Comparison of ENCODE assay signal across 8 mouse cellular contexts in the genomic region with DNA sequence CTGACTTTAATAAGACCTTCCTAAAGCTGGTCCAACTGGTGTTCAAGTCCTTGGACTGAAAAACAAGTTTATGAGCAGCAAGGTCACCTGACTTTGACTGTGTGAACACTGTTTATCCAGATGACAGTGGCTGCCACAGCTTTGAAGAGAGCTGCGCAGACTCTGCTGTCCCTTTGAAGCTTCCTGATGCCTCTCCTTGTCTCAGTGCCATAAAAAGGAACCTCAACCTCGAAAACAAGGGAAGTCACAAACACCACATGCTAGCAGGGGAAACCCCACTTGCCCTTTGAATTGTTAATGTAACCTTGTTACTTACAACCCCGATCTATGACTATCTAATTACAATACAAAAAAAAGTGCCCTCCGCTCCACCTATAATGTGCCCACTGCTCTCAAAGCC. TPM values are rescaled to one million over a fixed set of nuclear protein-coding genes. Genes with fewer than 3 reads are reported as not detected.
DNase-seq lines count a peak whose midpoint lies in the region; ATAC-seq and TF ChIP-seq lines count a peak whose summit lies in the region.
"Had no signal": no experiment of that assay in that cellular context is flagged by ENCODE, and none has a peak within 500 bp of the region (broad histone marks: within the 10 kb centered on the region; RNA-seq: fewer than 3 reads in every experiment).

No protein-coding gene starts in this region.

- no peak for ATAC-seq in lung, postnatal 0 days
- ATAC-seq in forebrain, embryonic 12.5 days (ENCODE audit: low FRiP score) = no peak
- no peak for ATAC-seq in stomach, embryonic 15.5 days (ENCODE audit: insufficient read depth, low FRiP score, low read depth)

- no peak for DNase-seq in lung, postnatal 0 days (ENCODE audit: low spot score)
- no peak for DNase-seq in lung, postnatal 4 days
- peak; percentile 44 for DNase-seq in liver
- DNase-seq in urinary bladder, postnatal 36 days (ENCODE audit: low spot score in 2 of 2) = no peak
- DNase-seq in cerebellum, postnatal 14 days = no peak

- WGBS in lung, postnatal 0 days = 69% methylated on average over 4 of the region's 4 CpGs
- 93% methylated on average over 4 of the region's 4 CpGs for WGBS in forebrain, embryonic 12.5 days
- WGBS in stomach, embryonic 15.5 days = 79% methylated on average over 4 of the region's 4 CpGs

- peak overlapping the region; percentile 80; the same call in 1 of the 2 replicates for H3K4me2 ChIP-seq in lung, postnatal 0 days (replicated peaks; ENCODE audit: low read depth, low read length)
- peak overlapping the region; percentile 87 for H3K4me2 ChIP-seq in forebrain, embryonic 12.5 days
- H3K4me2 ChIP-seq in stomach, embryonic 15.5 days = peak overlapping the region; percentile 64

- H3K4me1 ChIP-seq in lung, postnatal 0 days (ENCODE audit: insufficient read depth, low read depth, low read length) = peaks cover 13% of the 10 kb centered on the region
- H3K4me1 ChIP-seq in forebrain, embryonic 12.5 days = peaks cover 18% of the 10 kb centered on the region
- H3K4me1 ChIP-seq in stomach, embryonic 15.5 days = 0 out of 2 replicates have a peak, but pooled peaks cover 6% of the 10 kb centered on the region

- peaks cover 10% of the 10 kb centered on the region for H3K36me3 ChIP-seq in lung, postnatal 0 days (ENCODE audit: insufficient read depth, low read length)
- peaks cover 46% of the 10 kb centered on the region for H3K36me3 ChIP-seq in forebrain, embryonic 12.5 days (replicated peaks)
- peaks cover 29% of the 10 kb centered on the region for H3K36me3 ChIP-seq in stomach, embryonic 15.5 days

- no peak overlapping the region for H3K9ac ChIP-seq in lung, postnatal 0 days (replicated peaks; ENCODE audit: low read depth)
- 0 out of 2 replicates have a peak overlapping the region, but pooled peaks have one; percentile 92 for H3K9ac ChIP-seq in forebrain, embryonic 12.5 days
- H3K9ac ChIP-seq in stomach, embryonic 15.5 days = no peak overlapping the region

- no peaks in the 10 kb centered on the region for H3K9me3 ChIP-seq in lung, postnatal 0 days (ENCODE audit: low read length)
- H3K9me3 ChIP-seq in forebrain, embryonic 12.5 days = no peaks in the 10 kb centered on the region
- H3K9me3 ChIP-seq in stomach, embryonic 15.5 days = no peaks in the 10 kb centered on the region

- peak overlapping the region; percentile 96; the same call in 1 of the 2 replicates for H3K4me3 ChIP-seq in lung, postnatal 0 days (ENCODE audit: low read depth, low read length)
- peak overlapping the region; percentile 95 for H3K4me3 ChIP-seq in forebrain, embryonic 12.5 days (replicated peaks)
- H3K4me3 ChIP-seq in stomach, embryonic 15.5 days (replicated peaks) = peak overlapping the region; percentile 83

- no peak for TF ChIP-seq EP300 in lung, postnatal 0 days (IDR thresholded peaks at IDR 0.05)

- no peak for TF ChIP-seq CTCF in lung, postnatal 0 days (IDR thresholded peaks at IDR 0.05)

- no peaks in the 10 kb centered on the region for H3K27me3 ChIP-seq in lung, postnatal 0 days (replicated peaks; ENCODE audit: insufficient read depth, low read length)
- H3K27me3 ChIP-seq in forebrain, embryonic 12.5 days = no peaks in the 10 kb centered on the region
- H3K27me3 ChIP-seq in stomach, embryonic 15.5 days (replicated peaks) = no peaks in the 10 kb centered on the region

- H3K27ac ChIP-seq in lung, postnatal 0 days (ENCODE audit: low read length) = no peak overlapping the region
- H3K27ac ChIP-seq in forebrain, embryonic 12.5 days = no peak overlapping the region
- no peak overlapping the region; the same call in 1 of the 2 replicates for H3K27ac ChIP-seq in stomach, embryonic 15.5 days
- H3K27ac ChIP-seq: left cerebral cortex, adult 2 months had no signal

RNA-seq across cellular contexts. Expression of a gene that starts 1.6 kb away (rescaled TPM):
- polyA plus RNA-seq in lung, postnatal 0 days (2015; fragmentation: Nextera tagmentation; extraction: Ambion mirVana) = 10.5 and 10.9 TPM in 2 replicates
- polyA plus RNA-seq in forebrain, embryonic 12.5 days (2016; fragmentation: Nextera tagmentation; extraction: Ambion mirVana) = 14.5 and 14.6 TPM in 2 replicates
- polyA plus RNA-seq in stomach, embryonic 15.5 days (2015; fragmentation: Nextera tagmentation; extraction: Ambion mirVana) = 13.1 and 13.4 TPM in 2 replicates

RNA-seq across cellular contexts. Expression of a gene that starts 2.0 kb away (rescaled TPM):
- polyA plus RNA-seq in lung, postnatal 0 days (2015; fragmentation: Nextera tagmentation; extraction: Ambion mirVana) = 2.9 and 3.7 TPM in 2 replicates
- 0.12 and 0.51 TPM in 2 replicates for polyA plus RNA-seq in forebrain, embryonic 12.5 days (2016; fragmentation: Nextera tagmentation; extraction: Ambion mirVana)
- not detected in 2 replicates for polyA plus RNA-seq in stomach, embryonic 15.5 days (2015; fragmentation: Nextera tagmentation; extraction: Ambion mirVana)

RNA-seq across cellular contexts. Expression of a gene that starts 27.6 kb away (rescaled TPM):
- polyA plus RNA-seq in lung, postnatal 0 days (2015; fragmentation: Nextera tagmentation; extraction: Ambion mirVana) = 14.3 and 15.9 TPM in 2 replicates
- 67.1 and 70.7 TPM in 2 replicates for polyA plus RNA-seq in forebrain, embryonic 12.5 days (2016; fragmentation: Nextera tagmentation; extraction: Ambion mirVana)
- 38.0 and 41.2 TPM in 2 replicates for polyA plus RNA-seq in stomach, embryonic 15.5 days (2015; fragmentation: Nextera tagmentation; extraction: Ambion mirVana)

RNA-seq across cellular contexts. Expression of a gene that starts 29.4 kb away (rescaled TPM):
- 46.3 and 50.1 TPM in 2 replicates for polyA plus RNA-seq in lung, postnatal 0 days (2015; fragmentation: Nextera tagmentation; extraction: Ambion mirVana)
- 80.4 and 81.9 TPM in 2 replicates for polyA plus RNA-seq in forebrain, embryonic 12.5 days (2016; fragmentation: Nextera tagmentation; extraction: Ambion mirVana)
- 61.6 and 63.3 TPM in 2 replicates for polyA plus RNA-seq in stomach, embryonic 15.5 days (2015; fragmentation: Nextera tagmentation; extraction: Ambion mirVana)

RNA-seq across cellular contexts. Expression of a gene that starts 34.9 kb away (rescaled TPM):
- polyA plus RNA-seq in lung, postnatal 0 days (2015; fragmentation: Nextera tagmentation; extraction: Ambion mirVana) = 82.3 and 97.4 TPM in 2 replicates
- polyA plus RNA-seq in forebrain, embryonic 12.5 days (2016; fragmentation: Nextera tagmentation; extraction: Ambion mirVana) = 275 and 317 TPM in 2 replicates
- 151 and 214 TPM in 2 replicates for polyA plus RNA-seq in stomach, embryonic 15.5 days (2015; fragmentation: Nextera tagmentation; extraction: Ambion mirVana)
